ENCODE assay signal across 10 mouse cellular contexts in the genomic region with DNA sequence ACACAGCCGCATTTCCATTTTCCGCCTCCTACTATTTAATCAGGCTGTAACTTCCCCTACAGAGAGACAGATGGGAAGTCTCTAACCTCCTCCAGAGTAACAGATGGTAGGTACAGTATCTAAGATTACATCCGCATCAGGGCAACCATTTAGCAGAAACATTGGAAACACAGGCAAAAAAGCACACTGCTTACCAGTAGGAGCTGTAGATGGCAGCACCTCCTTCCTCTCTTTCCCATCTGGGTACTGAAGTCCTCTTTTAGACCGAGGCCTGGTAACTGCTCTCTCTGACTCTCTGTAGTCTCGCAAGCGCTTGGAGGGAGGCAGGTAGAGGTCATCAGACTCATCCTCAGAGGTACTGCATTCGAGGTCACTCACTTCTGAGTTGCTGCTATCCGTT. TPM values are rescaled to one million over a fixed set of nuclear protein-coding genes. Genes with fewer than 3 reads are reported as not detected.
DNase-seq lines count a peak whose midpoint lies in the region; ATAC-seq and TF ChIP-seq lines count a peak whose summit lies in the region.
"Had no signal": no experiment of that assay in that cellular context is flagged by ENCODE, and none has a peak within 500 bp of the region (broad histone marks: within the 10 kb centered on the region; RNA-seq: fewer than 3 reads in every experiment).

No protein-coding gene starts in this region.

- peaks cover 33% of the 10 kb centered on the region for H3K36me3 ChIP-seq in forebrain, embryonic 14.5 days (ENCODE audit: control insufficient read depth, insufficient read depth, low read length)
- no peaks in the 10 kb centered on the region for H3K36me3 ChIP-seq in lung, postnatal 0 days (ENCODE audit: insufficient read depth, low read length)

- DNase-seq in adrenal gland, adult 2 months: peak; percentile 10
- no peak for DNase-seq in adrenal gland, adult 8-10 months
- DNase-seq in MN1 (ENCODE audit: low spot score): peak; percentile 31
- DNase-seq in forebrain, embryonic 14.5 days (ENCODE audit: low spot score): peak; percentile 87
- DNase-seq in kidney, postnatal 36 days: peak; percentile 37 to 54
- peak; percentile 46 for DNase-seq in lung, postnatal 0 days (ENCODE audit: low spot score)
- no peak for DNase-seq in ovary, postnatal 14 days (ENCODE audit: low spot score)

- no peak for TF ChIP-seq EP300 in lung, postnatal 0 days (IDR thresholded peaks at IDR 0.05)

- no peak overlapping the region for H3K4me2 ChIP-seq in forebrain, embryonic 14.5 days (ENCODE audit: low read length)
- no peak overlapping the region for H3K4me2 ChIP-seq in lung, postnatal 0 days (replicated peaks; ENCODE audit: low read depth, low read length)

- H3K9me3 ChIP-seq in forebrain, embryonic 14.5 days (replicated peaks; ENCODE audit: control insufficient read depth, low read length): no peaks in the 10 kb centered on the region
- no peaks in the 10 kb centered on the region for H3K9me3 ChIP-seq in lung, postnatal 0 days (ENCODE audit: low read length)
- H3K9me3 ChIP-seq: megakaryocyte, embryonic 14.5 days had no signal

- no peak overlapping the region for H3K4me3 ChIP-seq in forebrain, embryonic 14.5 days (ENCODE audit: low read depth, low read length)
- no peak overlapping the region for H3K4me3 ChIP-seq in lung, postnatal 0 days (ENCODE audit: low read depth, low read length)
- H3K4me3 ChIP-seq: erythroblast, embryonic 14.5 days; megakaryocyte, embryonic 14.5 days had no signal

- no peak overlapping the region for H3K9ac ChIP-seq in forebrain, embryonic 14.5 days (ENCODE audit: low read length)
- H3K9ac ChIP-seq in lung, postnatal 0 days (replicated peaks; ENCODE audit: low read depth): no peak overlapping the region

- no peaks in the 10 kb centered on the region for H3K27me3 ChIP-seq in forebrain, embryonic 14.5 days (replicated peaks; ENCODE audit: control insufficient read depth, insufficient read depth, low read length)
- H3K27me3 ChIP-seq in lung, postnatal 0 days (replicated peaks; ENCODE audit: insufficient read depth, low read length): no peaks in the 10 kb centered on the region
- H3K27me3 ChIP-seq: megakaryocyte, embryonic 14.5 days had no signal

- 71% methylated on average over 8 of the region's 8 CpGs for WGBS in forebrain, embryonic 14.5 days
- WGBS in lung, postnatal 0 days: 75% methylated on average over 8 of the region's 8 CpGs

- ATAC-seq in forebrain, embryonic 14.5 days: peak; percentile 94
- ATAC-seq in lung, postnatal 0 days: peak; percentile 33; the same call in 1 of the 2 replicates
- no peak for ATAC-seq in monocyte, adult 5-6 weeks (replicated peaks; ENCODE audit: insufficient number of reproducible peaks, low FRiP score, low TSS enrichment, poor library complexity, severe bottlenecking)

- H3K4me1 ChIP-seq in forebrain, embryonic 14.5 days (ENCODE audit: control insufficient read depth, insufficient read depth, low read length): no peaks in the 10 kb centered on the region
- H3K4me1 ChIP-seq in lung, postnatal 0 days (ENCODE audit: insufficient read depth, low read depth, low read length): no peaks in the 10 kb centered on the region

- no peak overlapping the region; the same call in 1 of the 2 replicates for H3K27ac ChIP-seq in forebrain, embryonic 14.5 days (ENCODE audit: low read depth, low read length)
- no peak overlapping the region for H3K27ac ChIP-seq in lung, postnatal 0 days (ENCODE audit: low read length)

- TF ChIP-seq CTCF in lung, postnatal 0 days (IDR thresholded peaks at IDR 0.05): peak; percentile 63

RNA-seq across cellular contexts. Expression of a gene that starts 10.4 kb away (rescaled TPM):
- total RNA-seq in adrenal gland, adult 2 months (2021): 1 to 10 TPM in 1 of 2 experiments, under 1 TPM in 1; 0.35 to 1.1 TPM
- not detected in 2 replicates for polyA plus RNA-seq in adrenal gland, adult 2 months (2012; rRNA removed)
- total RNA-seq in adrenal gland, adult 8-10 months (2022): under 1 TPM; 0.32 to 0.94 (median 0.34) TPM
- 20.3 and 22.9 TPM in 2 replicates for polyA plus RNA-seq in forebrain, embryonic 14.5 days (2014; fragmentation: Nextera tagmentation; extraction: Ambion mirVana)
- 1.5 and 2.8 TPM in 2 replicates for polyA plus RNA-seq in lung, postnatal 0 days (2015; fragmentation: Nextera tagmentation; extraction: Ambion mirVana)
- total RNA-seq in monocyte, adult 5-6 weeks (2017): 0.11 to 1.8 TPM (median 0.29 TPM) in 3 replicates

Comparison
In these comparisons a context has a peak if more than half of its experiments do, and no peak if none do; other contexts are left out.
1. DNase-seq: peak in adrenal gland, adult 2 months (single experiment), MN1 (single experiment), forebrain, embryonic 14.5 days (single experiment), kidney, postnatal 36 days (2 of 2) and lung, postnatal 0 days (single experiment); none in adrenal gland, adult 8-10 months (single experiment) and ovary, postnatal 14 days (single experiment).